Mouse (Mus musculus): ENCODE data around the gene Gm17542. TPM values are rescaled to one million over a fixed set of nuclear protein-coding genes. Genes with fewer than 3 reads are reported as not detected.
"Not testable (repeated sequence)": the region's sequence is repeated elsewhere in the genome, so short reads cannot be mapped to it uniquely, and the experiment has no call there.

Gene Gm17542
- not detected for total RNA-seq (2018; cell fraction: chromatin; rRNA removed)
- not detected for total RNA-seq (2018; cell fraction: cytosol; rRNA removed)
- not detected for total RNA-seq (2018; cell fraction: nucleus; rRNA removed)
- not detected in 3 replicates for polyA plus RNA-seq (2018)

GRCm38 (mm10) chr10:58718110-58718509 lies at the start of gene Gm17542:
Gene Gm17542, minus strand, starts transcription at chr10:58718210.
- not testable (repeated sequence) for H3K36me3 ChIP-seq (ENCODE audit: inconsistent target); H3K79me2 ChIP-seq (ENCODE audit: inconsistent target); H3K27ac ChIP-seq; H3K4me3 ChIP-seq (ENCODE audit: inconsistent target)

GRCm38 (mm10) chr10:58739779-58740178 lies 21.8 kb upstream of the Gm17542 start:
- Histone ChIP-seq H3K79me2 (ENCODE audit: inconsistent target) (no peaks in the 10 kb centered on the region), H3K27ac (no peak overlapping the region), H3K4me3 (ENCODE audit: inconsistent target) (no peak overlapping the region), H3K36me3 (ENCODE audit: inconsistent target) (no peaks in the 10 kb centered on the region)

DNA sequence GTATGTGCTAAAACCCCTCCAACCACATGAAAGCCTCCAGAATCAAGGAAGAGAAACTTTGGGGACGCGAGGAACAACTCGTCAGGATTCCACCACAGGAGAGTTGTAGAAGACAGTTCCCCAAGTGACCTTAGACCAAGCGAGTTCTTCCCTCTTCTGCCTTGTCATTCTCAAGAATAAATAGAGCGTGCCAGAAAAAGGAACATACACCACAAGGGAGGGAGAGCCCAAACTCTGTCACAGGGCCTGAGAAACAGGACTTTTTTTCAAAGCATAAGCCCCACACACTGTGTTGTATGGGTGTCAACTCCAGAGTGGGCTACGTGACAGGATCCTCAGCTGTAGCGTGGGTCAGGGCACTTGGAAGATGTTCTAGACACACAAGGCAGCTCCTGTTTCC lies 20.1 kb upstream of the Gm17542 start:
- no peak overlapping the region for H3K4me3 ChIP-seq (ENCODE audit: inconsistent target)
- no peaks in the 10 kb centered on the region for H3K36me3 ChIP-seq (ENCODE audit: inconsistent target)
- 11% methylated on average over 7 of the region's 7 CpGs for WGBS (ENCODE audit: missing documents)
- H3K79me2 ChIP-seq (ENCODE audit: inconsistent target) = no peaks in the 10 kb centered on the region
- no peak overlapping the region for H3K27ac ChIP-seq

GRCm38 (mm10) chr10:58714789-58715148 lies 3.2 kb downstream of the Gm17542 start:
- WGBS (ENCODE audit: missing documents) = 50% methylated on average over 3 of the region's 3 CpGs
- Histone ChIP-seq H3K79me2 (ENCODE audit: inconsistent target) (no peaks in the 10 kb centered on the region), H3K36me3 (ENCODE audit: inconsistent target) (no peaks in the 10 kb centered on the region), H3K27ac (no peak overlapping the region), H3K4me3 (ENCODE audit: inconsistent target) (no peak overlapping the region)

GRCm38 (mm10) chr10:58713855-58714788 lies 3.9 kb downstream of the Gm17542 start:
- no peak overlapping the region for H3K27ac ChIP-seq
- 7% methylated on average over 24 of the region's 24 CpGs for WGBS (ENCODE audit: missing documents)

GRCm38 (mm10) chr10:58713225-58713624 lies 4.8 kb downstream of the Gm17542 start:
- WGBS (ENCODE audit: missing documents) = 34% methylated on average over 7 of the region's 7 CpGs
- no peak overlapping the region for H3K4me3 ChIP-seq (ENCODE audit: inconsistent target)
- no peak overlapping the region for H3K27ac ChIP-seq
- no peaks in the 10 kb centered on the region for H3K79me2 ChIP-seq (ENCODE audit: inconsistent target)
- H3K36me3 ChIP-seq (ENCODE audit: inconsistent target) = no peaks in the 10 kb centered on the region

More at GRCm38 (mm10) chr10:58713855-58714788, 3.9 kb downstream of the Gm17542 start:
- H3K79me2 ChIP-seq (ENCODE audit: inconsistent target) = no peaks in the 10 kb centered on the region
- no peak overlapping the region for H3K4me3 ChIP-seq (ENCODE audit: inconsistent target)
- H3K36me3 ChIP-seq (ENCODE audit: inconsistent target) = no peaks in the 10 kb centered on the region

GRCm38 (mm10) chr10:58709021-58709420 lies 9.0 kb downstream of the Gm17542 start:
- no peaks in the 10 kb centered on the region for H3K36me3 ChIP-seq (ENCODE audit: inconsistent target)
- no peaks in the 10 kb centered on the region for H3K79me2 ChIP-seq (ENCODE audit: inconsistent target)
- no peak overlapping the region for H3K27ac ChIP-seq
- 94% methylated on average over 4 of the region's 4 CpGs for WGBS (ENCODE audit: missing documents)
- H3K4me3 ChIP-seq (ENCODE audit: inconsistent target) = no peak overlapping the region

- 47% methylated on average over 6 of the region's 6 CpGs for WGBS (ENCODE audit: missing documents)
- H3K27ac ChIP-seq = no peak overlapping the region
- no peaks in the 10 kb centered on the region for H3K79me2 ChIP-seq (ENCODE audit: inconsistent target)
- H3K36me3 ChIP-seq (ENCODE audit: inconsistent target) = no peaks in the 10 kb centered on the region
- no peak overlapping the region for H3K4me3 ChIP-seq (ENCODE audit: inconsistent target)
Measured at GRCm38 (mm10) chr10:58700578-58700977, 17.4 kb downstream of the Gm17542 start.

DNA sequence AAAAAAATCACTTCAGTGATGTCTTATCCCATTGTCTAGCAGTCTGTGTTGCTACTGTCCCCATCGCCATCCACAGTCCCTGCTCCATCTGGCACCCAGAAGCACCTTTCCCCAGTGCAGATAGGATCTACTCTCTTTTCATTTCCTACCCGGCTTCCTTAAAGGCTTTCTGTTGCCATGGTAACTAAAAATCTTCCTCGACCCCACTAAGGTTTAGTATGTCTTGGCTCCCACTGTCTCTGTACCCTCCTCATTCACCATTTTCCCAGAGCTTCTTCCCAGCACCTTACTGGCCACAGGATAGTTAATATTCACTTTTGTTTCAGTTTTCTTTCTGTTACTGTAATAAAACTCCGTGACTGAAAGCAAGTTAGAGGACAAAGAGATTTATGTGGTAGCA lies 17.9 kb downstream of the Gm17542 start:
- 25% methylated on average over 4 of the region's 4 CpGs for WGBS (ENCODE audit: missing documents)
- H3K4me3 ChIP-seq (ENCODE audit: inconsistent target) = no peak overlapping the region
- H3K79me2 ChIP-seq (ENCODE audit: inconsistent target) = no peaks in the 10 kb centered on the region
- H3K36me3 ChIP-seq (ENCODE audit: inconsistent target) = no peaks in the 10 kb centered on the region
- H3K27ac ChIP-seq = no peak overlapping the region

GRCm38 (mm10) chr10:58698955-58699354 lies 19.1 kb downstream of the Gm17542 start:
- H3K4me3 ChIP-seq (ENCODE audit: inconsistent target) = no peak overlapping the region
- H3K36me3 ChIP-seq (ENCODE audit: inconsistent target) = no peaks in the 10 kb centered on the region
- 96% methylated on average over 4 of the region's 4 CpGs for WGBS (ENCODE audit: missing documents)
- H3K79me2 ChIP-seq (ENCODE audit: inconsistent target) = no peaks in the 10 kb centered on the region
- H3K27ac ChIP-seq = no peak overlapping the region

DNA sequence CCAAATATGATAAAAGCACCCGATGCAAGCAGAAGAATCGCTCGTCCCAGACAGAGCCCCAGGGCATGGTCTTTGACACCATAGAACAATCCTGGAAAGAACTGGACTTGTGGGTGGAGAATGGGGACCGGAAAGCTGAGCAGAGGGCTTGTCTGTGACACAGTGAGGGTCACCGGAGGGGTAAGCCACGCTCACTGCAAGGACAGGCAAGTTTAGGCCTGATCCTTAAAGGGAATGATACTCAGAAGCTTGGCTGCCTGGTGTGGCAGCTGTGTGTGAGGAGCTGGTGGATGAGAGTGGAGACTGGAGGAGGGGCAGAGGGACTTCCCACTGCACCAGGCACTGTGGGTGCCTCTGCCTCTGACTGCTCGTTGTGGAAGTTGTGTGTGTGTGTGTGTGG lies 27.0 kb downstream of the Gm17542 start:
- WGBS (ENCODE audit: missing documents) = 87% methylated on average over 6 of the region's 7 CpGs
- Histone ChIP-seq H3K27ac (no peak overlapping the region), H3K79me2 (ENCODE audit: inconsistent target) (no peaks in the 10 kb centered on the region), H3K4me3 (ENCODE audit: inconsistent target) (no peak overlapping the region), H3K36me3 (ENCODE audit: inconsistent target) (no peaks in the 10 kb centered on the region)

- WGBS (ENCODE audit: missing documents) = 89% methylated on average over 6 of the region's 6 CpGs
- Histone ChIP-seq H3K36me3 (ENCODE audit: inconsistent target) (no peaks in the 10 kb centered on the region), H3K27ac (no peak overlapping the region), H3K79me2 (ENCODE audit: inconsistent target) (no peaks in the 10 kb centered on the region), H3K4me3 (ENCODE audit: inconsistent target) (no peak overlapping the region)
Measured at GRCm38 (mm10) chr10:58679298-58679697, 38.7 kb downstream of the Gm17542 start.

- Histone ChIP-seq H3K27ac (no peak within 1 kb of the TSS), H3K79me2 (ENCODE audit: inconsistent target) (no peaks in the 10 kb centered on the region), H3K4me3 (ENCODE audit: inconsistent target) (no peak within 1 kb of the TSS), H3K36me3 (ENCODE audit: inconsistent target) (no peaks in the 10 kb centered on the region)
- WGBS (ENCODE audit: missing documents) = 6% methylated on average over 20 of the region's 20 CpGs
Measured at GRCm38 (mm10) chr10:58675533-58675932, 42.5 kb downstream of the Gm17542 start, which contains the start of gene Edar. Gene Edar, minus strand, starts transcription at chr10:58675654.

GRCm38 (mm10) chr10:58673278-58674061 lies 44.5 kb downstream of the Gm17542 start:
- WGBS (ENCODE audit: missing documents) = 33% methylated on average over 15 of the region's 15 CpGs
- Histone ChIP-seq H3K4me3 (ENCODE audit: inconsistent target) (no peak overlapping the region), H3K79me2 (ENCODE audit: inconsistent target) (no peaks in the 10 kb centered on the region), H3K36me3 (ENCODE audit: inconsistent target) (no peaks in the 10 kb centered on the region), H3K27ac (no peak overlapping the region)

Measured in macrophage (primary cell).